Mouse (Mus musculus): ENCODE results near the gene Arhgef25. TPM values are rescaled to one million over a fixed set of nuclear protein-coding genes. Genes with fewer than 3 reads are reported as not detected.

Gene Arhgef25
- polyA plus RNA-seq, 1 experiment = 18.6 TPM

DNA sequence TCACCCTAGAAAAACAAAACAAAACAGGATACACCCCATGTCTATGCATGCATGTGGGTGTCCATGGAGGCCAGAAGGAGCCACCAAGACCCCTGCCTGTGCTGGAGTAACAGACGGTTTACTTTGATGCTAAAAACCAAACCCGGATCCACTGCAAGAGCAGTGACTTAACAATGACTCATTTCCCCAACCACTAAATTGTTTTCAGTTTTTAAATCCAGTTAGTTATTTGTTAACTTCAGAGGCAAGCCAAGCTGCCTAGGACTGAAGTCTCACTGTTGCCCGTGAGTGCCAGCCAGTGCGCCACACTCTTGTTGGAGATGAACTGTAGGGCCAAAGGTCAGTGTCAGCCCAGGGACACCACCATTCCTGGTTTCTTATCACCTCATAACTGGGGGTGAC, 39.4 kb downstream of the Arhgef25 start:
- no peaks in the 10 kb centered on the region for H3K27me3 ChIP-seq (ENCODE audit: control insufficient read depth, insufficient read depth, low read length)

DNA sequence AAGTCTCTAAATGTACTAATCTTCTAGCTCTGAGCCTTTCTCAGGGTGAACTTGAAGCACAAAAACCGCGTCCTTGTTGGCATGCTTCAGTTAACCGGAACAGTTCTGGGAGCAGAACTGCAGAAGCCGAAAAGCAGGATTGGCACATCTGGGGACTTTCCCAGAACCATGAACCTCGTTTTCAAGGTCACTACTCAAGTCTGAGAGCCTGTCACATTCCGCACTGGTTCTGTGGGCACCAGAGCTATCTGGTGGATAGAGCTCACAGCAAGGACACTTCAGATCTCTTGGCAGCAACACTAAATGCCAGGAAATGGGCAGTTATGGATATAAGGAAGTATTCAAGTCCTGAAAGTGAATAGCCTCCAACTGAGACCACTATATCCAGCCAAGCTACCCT, 42.7 kb downstream of the Arhgef25 start:
- Histone ChIP-seq H3K4me3 (ENCODE audit: control insufficient read depth, low read depth, low read length) (no peak overlapping the region), H3K4me1 (ENCODE audit: control insufficient read depth, insufficient read depth, low read length) (peaks cover 12% of the 10 kb centered on the region), H3K36me3 (ENCODE audit: control insufficient read depth, insufficient read depth, low read length) (no peaks in the 10 kb centered on the region), H3K27ac (ENCODE audit: control insufficient read depth, insufficient read depth, low read depth, low read length) (no peak overlapping the region), H3K27me3 (ENCODE audit: control insufficient read depth, insufficient read depth, low read length) (no peaks in the 10 kb centered on the region)
- TF ChIP-seq CTCF (IDR thresholded peaks at IDR 0.05; ENCODE audit: control insufficient read depth, insufficient read depth, insufficient replicate concordance, low read depth, low read length) (no peak), POLR2A (IDR thresholded peaks at IDR 0.05; ENCODE audit: control insufficient read depth, low read depth, low read length) (no peak)

More for the DNA sequence above, 39.4 kb downstream of the Arhgef25 start:
- Histone ChIP-seq H3K4me3 (ENCODE audit: control insufficient read depth, low read depth, low read length) (no peak overlapping the region), H3K36me3 (ENCODE audit: control insufficient read depth, insufficient read depth, low read length) (no peaks in the 10 kb centered on the region), H3K27ac (ENCODE audit: control insufficient read depth, insufficient read depth, low read depth, low read length) (no peak overlapping the region), H3K4me1 (ENCODE audit: control insufficient read depth, insufficient read depth, low read length) (peaks cover 2% of the 10 kb centered on the region; the same call in 1 of the 2 replicates)
- TF ChIP-seq POLR2A (IDR thresholded peaks at IDR 0.05; ENCODE audit: control insufficient read depth, low read depth, low read length) (no peak), CTCF (IDR thresholded peaks at IDR 0.05; ENCODE audit: control insufficient read depth, insufficient read depth, insufficient replicate concordance, low read depth, low read length) (no peak)

DNA sequence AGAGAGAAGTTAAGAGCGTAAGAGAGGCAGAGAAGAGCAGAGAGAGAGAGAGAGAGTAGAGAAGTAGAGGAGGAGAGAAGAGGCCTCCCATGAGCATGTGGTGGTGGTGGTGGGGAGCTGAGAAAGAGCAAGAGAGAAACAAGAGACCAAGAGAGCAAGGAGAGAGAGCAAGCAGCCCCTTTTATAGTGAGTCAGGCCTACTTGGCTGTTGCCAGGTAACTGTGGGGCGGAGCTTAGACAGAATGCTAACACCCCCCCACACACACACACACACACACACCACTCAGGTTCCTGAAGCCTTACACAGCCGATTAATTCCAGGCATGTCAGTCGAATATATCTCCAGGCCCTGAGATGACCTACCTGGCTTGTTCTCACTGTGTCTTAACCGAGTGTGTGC, 44.6 kb downstream of the Arhgef25 start:
- Histone ChIP-seq H3K27ac (ENCODE audit: control insufficient read depth, insufficient read depth, low read depth, low read length) (no peak overlapping the region), H3K36me3 (ENCODE audit: control insufficient read depth, insufficient read depth, low read length) (no peaks in the 10 kb centered on the region), H3K4me1 (ENCODE audit: control insufficient read depth, insufficient read depth, low read length) (peaks cover 15% of the 10 kb centered on the region), H3K4me3 (ENCODE audit: control insufficient read depth, low read depth, low read length) (no peak overlapping the region; the same call in 1 of the 2 replicates), H3K27me3 (ENCODE audit: control insufficient read depth, insufficient read depth, low read length) (no peaks in the 10 kb centered on the region)
- no peak for TF ChIP-seq POLR2A (IDR thresholded peaks at IDR 0.05; ENCODE audit: control insufficient read depth, low read depth, low read length)
- no peak for TF ChIP-seq CTCF (IDR thresholded peaks at IDR 0.05; ENCODE audit: control insufficient read depth, insufficient read depth, insufficient replicate concordance, low read depth, low read length)

DNA sequence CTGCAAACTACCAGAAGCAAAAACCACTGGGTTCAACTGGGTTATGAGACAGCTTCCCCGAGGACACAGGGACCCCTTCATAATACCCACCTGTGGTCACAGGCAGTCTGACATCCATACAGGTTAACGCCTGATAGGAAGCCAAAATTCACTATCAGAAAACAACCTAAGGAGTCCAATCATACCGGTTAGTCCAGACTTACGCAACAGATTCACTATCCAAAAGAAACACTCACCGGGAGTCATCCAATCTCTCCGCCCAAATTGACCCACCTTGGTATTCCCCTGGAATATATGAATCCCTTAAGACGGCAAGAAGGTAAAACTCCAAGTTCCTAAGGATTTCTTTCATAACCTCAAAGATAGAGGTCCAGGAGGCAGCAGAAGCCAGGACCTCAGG, 45.3 kb downstream of the Arhgef25 start:
- TF ChIP-seq CTCF (IDR thresholded peaks at IDR 0.05; ENCODE audit: control insufficient read depth, insufficient read depth, insufficient replicate concordance, low read depth, low read length) (no peak), POLR2A (IDR thresholded peaks at IDR 0.05; ENCODE audit: control insufficient read depth, low read depth, low read length) (no peak)
- Histone ChIP-seq H3K27me3 (ENCODE audit: control insufficient read depth, insufficient read depth, low read length) (no peaks in the 10 kb centered on the region), H3K36me3 (ENCODE audit: control insufficient read depth, insufficient read depth, low read length) (no peaks in the 10 kb centered on the region), H3K4me3 (ENCODE audit: control insufficient read depth, low read depth, low read length) (no peak overlapping the region), H3K4me1 (ENCODE audit: control insufficient read depth, insufficient read depth, low read length) (peaks cover 15% of the 10 kb centered on the region), H3K27ac (ENCODE audit: control insufficient read depth, insufficient read depth, low read depth, low read length) (no peak overlapping the region)

DNA sequence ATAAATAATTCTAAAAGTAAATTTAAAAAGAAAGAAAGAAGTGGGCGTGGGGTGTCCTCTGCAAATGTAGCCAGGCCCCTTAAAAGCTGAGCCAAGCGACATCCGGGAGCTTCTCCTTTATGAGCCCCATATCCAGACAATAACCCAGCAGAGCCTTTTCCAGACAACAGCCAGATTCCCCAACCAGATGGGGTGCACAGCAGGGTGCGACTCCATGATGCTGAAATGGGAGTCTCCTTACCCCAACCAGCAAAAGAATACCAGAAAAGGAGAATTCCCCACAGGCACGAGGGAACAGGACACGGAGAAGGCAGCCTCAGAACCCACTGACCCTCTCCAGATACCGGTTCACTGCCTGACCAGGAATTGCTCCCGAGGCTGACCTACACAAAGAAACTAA, 46.7 kb downstream of the Arhgef25 start:
- Histone ChIP-seq H3K27ac (ENCODE audit: control insufficient read depth, insufficient read depth, low read depth, low read length) (no peak overlapping the region), H3K27me3 (ENCODE audit: control insufficient read depth, insufficient read depth, low read length) (no peaks in the 10 kb centered on the region), H3K4me1 (ENCODE audit: control insufficient read depth, insufficient read depth, low read length) (peaks cover 15% of the 10 kb centered on the region), H3K36me3 (ENCODE audit: control insufficient read depth, insufficient read depth, low read length) (no peaks in the 10 kb centered on the region), H3K4me3 (ENCODE audit: control insufficient read depth, low read depth, low read length) (no peak overlapping the region)
- TF ChIP-seq CTCF (IDR thresholded peaks at IDR 0.05; ENCODE audit: control insufficient read depth, insufficient read depth, insufficient replicate concordance, low read depth, low read length) = no peak
- no peak for TF ChIP-seq POLR2A (IDR thresholded peaks at IDR 0.05; ENCODE audit: control insufficient read depth, low read depth, low read length)

DNA sequence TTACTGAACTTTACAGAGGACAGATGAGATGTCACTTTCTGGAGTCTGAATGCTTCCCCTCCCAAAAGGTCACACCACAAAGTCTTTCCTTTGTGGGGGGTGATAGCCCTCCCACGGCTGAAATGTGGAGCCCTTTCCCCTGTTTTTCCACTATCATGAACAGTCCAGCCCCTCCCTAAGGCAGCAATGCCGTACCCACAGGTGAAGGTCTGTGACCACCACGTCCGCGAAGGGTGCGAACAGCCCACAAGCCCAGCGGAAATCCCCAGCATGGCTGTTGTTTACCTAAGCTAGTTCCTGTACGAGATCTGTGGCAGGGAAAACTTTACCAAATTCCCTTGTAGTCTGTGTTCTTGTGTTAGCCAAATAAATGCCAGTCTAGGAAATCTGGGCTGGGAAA, 48.4 kb downstream of the Arhgef25 start:
- Histone ChIP-seq H3K4me1 (ENCODE audit: control insufficient read depth, insufficient read depth, low read length) (peaks cover 15% of the 10 kb centered on the region), H3K4me3 (ENCODE audit: control insufficient read depth, low read depth, low read length) (no peak overlapping the region), H3K27me3 (ENCODE audit: control insufficient read depth, insufficient read depth, low read length) (no peaks in the 10 kb centered on the region), H3K36me3 (ENCODE audit: control insufficient read depth, insufficient read depth, low read length) (no peaks in the 10 kb centered on the region), H3K27ac (ENCODE audit: control insufficient read depth, insufficient read depth, low read depth, low read length) (no peak overlapping the region)
- no peak for TF ChIP-seq POLR2A (IDR thresholded peaks at IDR 0.05; ENCODE audit: control insufficient read depth, low read depth, low read length)

DNA sequence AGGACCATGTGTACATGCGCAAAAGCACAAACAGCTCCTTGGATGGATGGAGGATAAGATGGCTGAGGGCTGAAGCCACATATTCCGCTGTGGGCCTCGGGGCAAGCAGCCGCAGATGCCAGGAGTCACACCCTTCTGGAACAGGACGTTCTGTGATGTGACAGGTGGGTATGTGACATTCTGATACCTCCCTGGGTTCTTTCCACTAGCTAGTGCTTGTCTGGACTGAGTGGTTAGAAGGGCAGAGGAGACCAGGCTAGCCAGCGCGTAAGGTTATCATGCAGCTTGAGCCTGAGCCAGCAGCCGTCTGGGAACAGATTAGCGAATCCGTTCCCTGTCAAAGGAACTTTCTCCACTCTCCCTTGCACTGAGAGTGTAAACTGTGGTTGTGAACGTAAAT, 48.9 kb downstream of the Arhgef25 start:
- Histone ChIP-seq H3K27me3 (ENCODE audit: control insufficient read depth, insufficient read depth, low read length) (no peaks in the 10 kb centered on the region), H3K4me3 (ENCODE audit: control insufficient read depth, low read depth, low read length) (no peak overlapping the region), H3K27ac (ENCODE audit: control insufficient read depth, insufficient read depth, low read depth, low read length) (no peak overlapping the region), H3K4me1 (ENCODE audit: control insufficient read depth, insufficient read depth, low read length) (peaks cover 15% of the 10 kb centered on the region), H3K36me3 (ENCODE audit: control insufficient read depth, insufficient read depth, low read length) (no peaks in the 10 kb centered on the region)
- TF ChIP-seq POLR2A (IDR thresholded peaks at IDR 0.05; ENCODE audit: control insufficient read depth, low read depth, low read length) = no peak
- TF ChIP-seq CTCF (IDR thresholded peaks at IDR 0.05; ENCODE audit: control insufficient read depth, insufficient read depth, insufficient replicate concordance, low read depth, low read length) = no peak

Measured in testis, adult 2 months (tissue).